Mouse (Mus musculus) myocyte (in vitro differentiated cells): ENCODE data around the gene Efcc1.

Source experiments
- CEBPB ChIP-seq: IDR thresholded peaks from 2 replicates; pipeline ENCODE4 v1.6.1; 2011; ENCODE audit warnings: mild to moderate bottlenecking, moderate library complexity; ENCODE audit not compliant: poor library complexity, insufficient read depth, severe bottlenecking
- E2F4 ChIP-seq: IDR thresholded peaks from one replicate; pipeline ENCODE4 v1.6.1; 2011; ENCODE audit warnings: mild to moderate bottlenecking, control low read depth, moderate library complexity; ENCODE audit not compliant: insufficient read depth
- MAX ChIP-seq: IDR thresholded peaks from one replicate; pipeline ENCODE4 v1.6.1; 2011; ENCODE audit warnings: low read depth, mild to moderate bottlenecking, control low read depth
- MYOD1 ChIP-seq, 3 experiments: IDR thresholded peaks; one replicate each; pipeline ENCODE4 v1.6.1; 2011; ENCODE audit warnings: control low read depth in 2 of 3, low read depth in 2 of 3, mild to moderate bottlenecking in 2 of 3, moderate library complexity in 1 of 3; ENCODE audit not compliant: insufficient read length in 2 of 3, control insufficient read depth in 1 of 3
- MYOG ChIP-seq, 3 experiments: IDR thresholded peaks; one replicate each; pipeline ENCODE4 v1.6.1; 2011; ENCODE audit warnings: control low read depth in 2 of 3, low read depth in 2 of 3, mild to moderate bottlenecking in 2 of 3; ENCODE audit not compliant: insufficient read length in 2 of 3, control insufficient read depth in 1 of 3, insufficient read depth in 1 of 3
- POLR2A ChIP-seq: IDR thresholded peaks from one replicate; pipeline ENCODE4 v1.6.1; 2011; ENCODE audit warnings: low read depth, mild to moderate bottlenecking, control low read depth, moderate library complexity; ENCODE audit not compliant: insufficient read length
- POLR2AphosphoS2 ChIP-seq: IDR thresholded peaks from one replicate; pipeline ENCODE4 v1.6.1; 2011; ENCODE audit warnings: low read depth, control low read depth; ENCODE audit not compliant: insufficient read length
- TCF12 ChIP-seq: IDR thresholded peaks from one replicate; pipeline ENCODE4 v1.6.1; 2011; ENCODE audit warnings: mild to moderate bottlenecking, control low read depth; ENCODE audit not compliant: poor library complexity, insufficient read depth, severe bottlenecking
- TCF3 ChIP-seq: IDR thresholded peaks from one replicate; pipeline ENCODE4 v1.6.1; 2011; ENCODE audit warnings: low read depth, control low read depth; ENCODE audit not compliant: insufficient read length
- USF1 ChIP-seq: IDR thresholded peaks from one replicate; pipeline ENCODE4 v1.6.1; 2011; ENCODE audit warnings: low read depth, mild to moderate bottlenecking, control low read depth, moderate library complexity

DNA sequence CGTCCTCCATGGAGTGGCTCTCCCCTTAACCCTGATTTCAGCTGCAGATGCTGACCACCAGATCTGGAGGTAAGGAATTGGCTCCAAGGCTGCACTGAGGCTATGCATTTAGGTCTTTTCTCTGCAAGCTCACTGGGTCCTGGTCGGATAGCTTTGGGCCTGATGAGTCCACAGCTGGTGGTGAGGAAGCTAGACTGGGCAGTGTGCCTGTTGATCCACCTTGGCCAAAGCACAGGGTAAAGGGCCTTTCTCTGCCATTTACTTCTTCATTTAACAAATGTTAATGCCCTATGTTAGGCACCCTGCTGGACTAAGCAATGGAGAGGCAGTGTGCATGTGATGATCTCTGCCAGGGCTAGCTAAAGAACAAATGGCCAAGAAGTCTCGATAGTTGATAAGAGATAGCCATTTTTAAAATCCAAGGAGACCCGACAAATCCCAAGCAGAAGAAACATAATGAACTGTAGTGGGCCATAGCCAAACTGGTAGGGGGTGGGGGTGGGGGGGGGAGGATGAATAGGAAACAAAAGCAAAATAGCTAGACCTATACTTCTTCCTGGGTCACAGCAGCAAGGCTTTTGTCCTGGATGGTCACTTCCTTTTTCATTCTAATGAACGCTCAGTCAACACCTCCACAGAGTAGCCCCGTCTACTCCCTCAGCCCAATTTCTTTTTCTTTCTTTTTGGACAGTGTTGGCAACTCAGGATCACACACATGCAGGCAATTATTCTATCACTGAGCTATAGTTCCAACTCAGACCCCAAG, 64.9 kb downstream of the Efcc1 start:
- TF ChIP-seq POLR2A = no peak
- TF ChIP-seq MAX = no peak
- TF ChIP-seq CEBPB = no peak
- TF ChIP-seq TCF3 = no peak
- no peak for TF ChIP-seq MYOD1 (IDR thresholded peaks at IDR 0.05; ENCODE audit: control insufficient read depth in 1 of 3, insufficient read length in 2 of 3, low read depth in 2 of 3)
- no peak for TF ChIP-seq E2F4
- no peak for TF ChIP-seq TCF12
- TF ChIP-seq POLR2AphosphoS2 = no peak
- no peak for TF ChIP-seq USF1
- TF ChIP-seq MYOG (IDR thresholded peaks at IDR 0.05; ENCODE audit: control insufficient read depth in 1 of 3, insufficient read depth in 1 of 3, insufficient read length in 2 of 3, low read depth in 2 of 3) = no peak
